Mouse (Mus musculus) liver, embryonic 13.5 days (tissue): ENCODE results near the gene Abcd1. TPM values are rescaled to one million over a fixed set of nuclear protein-coding genes. Genes with fewer than 3 reads are reported as not detected.

ENCODE experiments used
- ATAC-seq: fragments of 200-750 bp; cut with Nextera tagmentation; 2 replicates; pipeline ENCODE4 v1.8.0; 2017; ENCODE audit warnings: low read depth, mild to moderate bottlenecking, moderate number of reproducible peaks, moderate library complexity
- DNase-seq: peaks from one replicate; pipeline ENCODE4 v3.0.0; 2022
- H3K27ac ChIP-seq: fragments of 300-500 bp; sonication (generic); 2 replicates; pipeline ENCODE4 v1.5.1; 2015; ENCODE audit warnings: moderate library complexity, mild to moderate bottlenecking, inconsistent platforms
- H3K27me3 ChIP-seq: fragments of 300-500 bp; sonication (generic); 2 replicates; pipeline ENCODE4 v1.6.1; 2015; ENCODE audit warnings: mild to moderate bottlenecking, inconsistent platforms
- H3K36me3 ChIP-seq: fragments of 300-500 bp; sonication (generic); 2 replicates; pipeline ENCODE4 v1.6.1; 2015; ENCODE audit warnings: mild to moderate bottlenecking, inconsistent platforms
- H3K4me1 ChIP-seq: fragments of 300-500 bp; sonication (generic); replicated peaks from 2 replicates; pipeline ENCODE4 v1.6.1; 2015; ENCODE audit warnings: inconsistent platforms
- H3K4me2 ChIP-seq: fragments of 300-500 bp; sonication (generic); 2 replicates; pipeline ENCODE4 v1.6.1; 2015; ENCODE audit warnings: inconsistent platforms, mild to moderate bottlenecking, moderate library complexity
- H3K4me3 ChIP-seq: fragments of 300-500 bp; sonication (generic); replicated peaks from 2 replicates; pipeline ENCODE4 v1.5.1; 2015; ENCODE audit warnings: mild to moderate bottlenecking, inconsistent platforms
- H3K9ac ChIP-seq: fragments of 300-500 bp; sonication (generic); 2 replicates; pipeline ENCODE4 v1.6.1; 2015; ENCODE audit warnings: mild to moderate bottlenecking, inconsistent platforms
- H3K9me3 ChIP-seq: fragments of 300-500 bp; sonication (generic); replicated peaks from 2 replicates; pipeline ENCODE4 v1.6.1; 2016; ENCODE audit warnings: inconsistent platforms
- WGBS: fragments of 180-500 bp; shearing (Covaris S2); methylation state at CpG from one replicate; pipeline ENCODE4 v1.1.7; 2015; ENCODE audit not compliant: insufficient replicate concordance; 5-methylcytosine and 5-hydroxymethylcytosine counted together
- polyA plus RNA-seq: library from polyadenylated mRNA; unstranded; fragments of >200 nt; fragmentation: Nextera tagmentation; extraction: Ambion mirVana; gene quantifications from 2 replicates; pipeline ENCODE4 v1.2.1, GENCODE M21; 2015

Abcd1 gene
- polyA plus RNA-seq, 1 experiment from 2014 or later, result 7.2 TPM

- ATAC-seq, result peak; percentile 92
- H3K4me1 ChIP-seq, result peaks cover 24% of the 10 kb centered on the region
These were observed 70.2 kb downstream of the Abcd1 start, which contains the start of the genes Idh3g and Ssr4 for GRCm38 (mm10) chrX:73786364-73787224. TSS of gene Idh3g (minus strand) at chrX:73786897. TSS of gene Ssr4 (plus strand) at chrX:73787028.

GRCm38 (mm10) chrX:73787225-73787558, 70.8 kb downstream of the Abcd1 start:
- peak; percentile 44 for ATAC-seq
- Histone ChIP-seq H3K4me3 (peak overlapping the region; percentile 72), H3K27me3 (no peaks in the 10 kb centered on the region), H3K9me3 (no peaks in the 10 kb centered on the region; the same call in 1 of the 2 replicates), H3K9ac (peak overlapping the region; percentile 84), H3K4me2 (peak overlapping the region; percentile 76), H3K4me1 (peaks cover 24% of the 10 kb centered on the region), H3K27ac (peak overlapping the region; percentile 91), H3K36me3 (peaks cover 28% of the 10 kb centered on the region)
- whole genome bisulfite sequencing, result 10% methylated on average over 21 of the region's 22 CpGs
- no peak for DNase-seq

More at GRCm38 (mm10) chrX:73786364-73787224, 70.2 kb downstream of the Abcd1 start, which contains the start of the genes Idh3g and Ssr4:
- Histone ChIP-seq H3K9me3 (no peaks in the 10 kb centered on the region; the same call in 1 of the 2 replicates), H3K36me3 (peaks cover 28% of the 10 kb centered on the region), H3K27me3 (no peaks in the 10 kb centered on the region), H3K27ac (peak within 1 kb of the TSS; percentile 91), H3K4me2 (peak within 1 kb of the TSS; percentile 76), H3K9ac (peak within 1 kb of the TSS; percentile 84), H3K4me3 (peak within 1 kb of the TSS; percentile 72)
- peak; percentile 87 for DNase-seq
- 10% methylated on average over 52 of the region's 52 CpGs for WGBS

Other genes starting within 250 kb of the Abcd1 start
- 7.1 and 10.6 TPM in 2 replicates for gene Bgn, start 233.0 kb upstream of the Abcd1 start, polyA plus RNA-seq
- 0.03 TPM in 2 replicates for gene Atp2b3, start 213.5 kb upstream of the Abcd1 start, polyA plus RNA-seq
- gene Dusp9, start 77.2 kb upstream of the Abcd1 start, polyA plus RNA-seq, result 36.2 and 36.4 TPM in 2 replicates
- gene Pnck, start 56.5 kb upstream of the Abcd1 start, polyA plus RNA-seq, result 1.1 and 1.2 TPM in 2 replicates
- gene Slc6a8, start 43.4 kb upstream of the Abcd1 start, polyA plus RNA-seq, result 0.38 and 0.41 TPM in 2 replicates
- 171 and 180 TPM in 2 replicates for gene Bcap31, start 422 bp upstream of the Abcd1 start, polyA plus RNA-seq
- gene Plxnb3, start 40.5 kb downstream of the Abcd1 start, polyA plus RNA-seq, result 0.12 and 0.16 TPM in 2 replicates
- 0.71 and 0.83 TPM in 2 replicates for gene Srpk3, start 57.8 kb downstream of the Abcd1 start, polyA plus RNA-seq
- gene Idh3g, start 70.3 kb downstream of the Abcd1 start, polyA plus RNA-seq, result 130 and 131 TPM in 2 replicates
- 144 and 157 TPM in 2 replicates for gene Ssr4, start 70.4 kb downstream of the Abcd1 start, polyA plus RNA-seq
- 0.06 and 0.07 TPM in 2 replicates for gene Pdzd4, start 108.4 kb downstream of the Abcd1 start, polyA plus RNA-seq
- gene Avpr2, start 175.5 kb downstream of the Abcd1 start, polyA plus RNA-seq, result 0.06 and 0.10 TPM in 2 replicates
- 0.16 and 0.19 TPM in 2 replicates for gene L1cam, start 179.5 kb downstream of the Abcd1 start, polyA plus RNA-seq
- gene Arhgap4, start 205.3 kb downstream of the Abcd1 start, polyA plus RNA-seq, result 4.7 and 4.8 TPM in 2 replicates
- gene Naa10, start 205.3 kb downstream of the Abcd1 start, polyA plus RNA-seq, result 129 and 131 TPM in 2 replicates
- 17.5 TPM in 2 replicates for gene Renbp, start 214.3 kb downstream of the Abcd1 start, polyA plus RNA-seq
- gene Hcfc1, start 249.8 kb downstream of the Abcd1 start, polyA plus RNA-seq, result 34.9 and 38.5 TPM in 2 replicates